Mouse (Mus musculus) megakaryocyte, embryonic 14.5 days (primary cell): ENCODE measurements around the gene Bub1b.

Source experiments
- FLI1 ChIP-seq: IDR thresholded peaks from 2 replicates; pipeline ENCODE4 v1.6.1; 2012; ENCODE audit warnings: low read length, inconsistent platforms, mixed read lengths
- GATA1 ChIP-seq: IDR thresholded peaks from 3 replicates; pipeline ENCODE4 v1.6.1; 2012; ENCODE audit warnings: mixed read lengths, low read length, inconsistent platforms, borderline replicate concordance

GRCm38 (mm10) chr2:118558426-118558825 lies 39.6 kb upstream of the Bub1b start:
- TF ChIP-seq GATA1 (no peak), FLI1 (no peak)
